Mouse (Mus musculus): ENCODE results near the gene Keg1.
A peak's percentile ranks its signal among the peaks of the same experiment; 100 is the strongest.
"Not testable (repeated sequence)": the region's sequence is repeated elsewhere in the genome, so short reads cannot be mapped to it uniquely, and the experiment has no call there.

Gene Keg1

GRCm38 (mm10) chr19:12695590-12695989, at the start of gene Keg1:
TSS of gene Keg1 (plus strand) at chr19:12695786.
- DNase-seq (ENCODE audit: extremely low read depth, low read depth, low spot score) = no peak

- peak; percentile 77 for DNase-seq (ENCODE audit: extremely low read depth, low read depth, low spot score)
Observed at GRCm38 (mm10) chr19:12649511-12649910, 46.1 kb upstream of the Keg1 start.

GRCm38 (mm10) chr19:12666156-12666555, 29.4 kb upstream of the Keg1 start:
- DNase-seq (ENCODE audit: extremely low read depth, low read depth, low spot score) = peak; percentile 95

GRCm38 (mm10) chr19:12668601-12669000, 27.0 kb upstream of the Keg1 start:
- not testable (repeated sequence) for DNase-seq (ENCODE audit: extremely low read depth, low read depth, low spot score)

- no peak for DNase-seq (ENCODE audit: extremely low read depth, low read depth, low spot score)
Observed at GRCm38 (mm10) chr19:12670139-12670538, 25.4 kb upstream of the Keg1 start, which contains the start of gene Olfr1442. TSS of gene Olfr1442 (plus strand) at chr19:12670439.

- DNase-seq (ENCODE audit: extremely low read depth, low read depth, low spot score) = no peak
Observed at GRCm38 (mm10) chr19:12671051-12671450, 24.5 kb upstream of the Keg1 start.

- DNase-seq (ENCODE audit: extremely low read depth, low read depth, low spot score) = no peak
Observed at GRCm38 (mm10) chr19:12677812-12678211, 17.8 kb upstream of the Keg1 start, which contains the start of gene Olfr1443. TSS of gene Olfr1443 (plus strand) at chr19:12678112.

- DNase-seq (ENCODE audit: extremely low read depth, low read depth, low spot score) = no peak
Observed at GRCm38 (mm10) chr19:12684638-12685037, 10.9 kb upstream of the Keg1 start.

- no peak for DNase-seq (ENCODE audit: extremely low read depth, low read depth, low spot score)
Observed at GRCm38 (mm10) chr19:12685231-12685630, 10.4 kb upstream of the Keg1 start.

GRCm38 (mm10) chr19:12696221-12696620, 635 bp downstream of the Keg1 start:
- DNase-seq (ENCODE audit: extremely low read depth, low read depth, low spot score) = no peak

- DNase-seq (ENCODE audit: extremely low read depth, low read depth, low spot score) = no peak
Observed at GRCm38 (mm10) chr19:12708458-12708857, 12.9 kb downstream of the Keg1 start.

GRCm38 (mm10) chr19:12708986-12709385, 13.4 kb downstream of the Keg1 start:
- no peak for DNase-seq (ENCODE audit: extremely low read depth, low read depth, low spot score)

GRCm38 (mm10) chr19:12719189-12719588, 23.6 kb downstream of the Keg1 start:
- no peak for DNase-seq (ENCODE audit: extremely low read depth, low read depth, low spot score)

- DNase-seq (ENCODE audit: extremely low read depth, low read depth, low spot score) = no peak
Observed at GRCm38 (mm10) chr19:12720463-12720862, 24.9 kb downstream of the Keg1 start.

GRCm38 (mm10) chr19:12720919-12721318, 25.3 kb downstream of the Keg1 start:
- DNase-seq (ENCODE audit: extremely low read depth, low read depth, low spot score) = not testable (repeated sequence)

- not testable (repeated sequence) for DNase-seq (ENCODE audit: extremely low read depth, low read depth, low spot score)
Observed at GRCm38 (mm10) chr19:12721596-12721995, 26.0 kb downstream of the Keg1 start.

- DNase-seq (ENCODE audit: extremely low read depth, low read depth, low spot score) = no peak
Observed at GRCm38 (mm10) chr19:12722308-12722707, 26.7 kb downstream of the Keg1 start.

GRCm38 (mm10) chr19:12725851-12726250, 30.3 kb downstream of the Keg1 start:
- DNase-seq (ENCODE audit: extremely low read depth, low read depth, low spot score) = peak; percentile 98

GRCm38 (mm10) chr19:12731036-12731435, 35.5 kb downstream of the Keg1 start:
- DNase-seq (ENCODE audit: extremely low read depth, low read depth, low spot score) = no peak

GRCm38 (mm10) chr19:12731950-12732349, 36.4 kb downstream of the Keg1 start:
- DNase-seq (ENCODE audit: extremely low read depth, low read depth, low spot score) = no peak

GRCm38 (mm10) chr19:12756286-12756685, 60.7 kb downstream of the Keg1 start:
- peak; percentile 83 for DNase-seq (ENCODE audit: extremely low read depth, low read depth, low spot score)

- DNase-seq (ENCODE audit: extremely low read depth, low read depth, low spot score) = peak; percentile 68
Observed at GRCm38 (mm10) chr19:12758936-12759478, 63.4 kb downstream of the Keg1 start.

GRCm38 (mm10) chr19:12759656-12760055, 64.1 kb downstream of the Keg1 start:
- DNase-seq (ENCODE audit: extremely low read depth, low read depth, low spot score) = peak; percentile 82
